Mouse (Mus musculus): ENCODE data around the gene Zfp931. TPM values are rescaled to one million over a fixed set of nuclear protein-coding genes. Genes with fewer than 3 reads are reported as not detected.
"Not testable (repeated sequence)": the region's sequence is repeated elsewhere in the genome, so short reads cannot be mapped to it uniquely, and the experiment has no call there.

Gene Zfp931
- total RNA-seq (2015) (14.6 and 15.5 TPM in 2 replicates), total RNA-seq (2017) (14.3 and 16.4 TPM in 2 replicates)

GRCm38 (mm10) chr2:178078166-178078717, at the start of gene Zfp931:
Gene Zfp931, minus strand, starts transcription at chr2:178078476.
- ATAC-seq (replicated peaks; ENCODE audit: poor library complexity): peak; percentile 55; the same call in 1 of the 2 replicates

DNA sequence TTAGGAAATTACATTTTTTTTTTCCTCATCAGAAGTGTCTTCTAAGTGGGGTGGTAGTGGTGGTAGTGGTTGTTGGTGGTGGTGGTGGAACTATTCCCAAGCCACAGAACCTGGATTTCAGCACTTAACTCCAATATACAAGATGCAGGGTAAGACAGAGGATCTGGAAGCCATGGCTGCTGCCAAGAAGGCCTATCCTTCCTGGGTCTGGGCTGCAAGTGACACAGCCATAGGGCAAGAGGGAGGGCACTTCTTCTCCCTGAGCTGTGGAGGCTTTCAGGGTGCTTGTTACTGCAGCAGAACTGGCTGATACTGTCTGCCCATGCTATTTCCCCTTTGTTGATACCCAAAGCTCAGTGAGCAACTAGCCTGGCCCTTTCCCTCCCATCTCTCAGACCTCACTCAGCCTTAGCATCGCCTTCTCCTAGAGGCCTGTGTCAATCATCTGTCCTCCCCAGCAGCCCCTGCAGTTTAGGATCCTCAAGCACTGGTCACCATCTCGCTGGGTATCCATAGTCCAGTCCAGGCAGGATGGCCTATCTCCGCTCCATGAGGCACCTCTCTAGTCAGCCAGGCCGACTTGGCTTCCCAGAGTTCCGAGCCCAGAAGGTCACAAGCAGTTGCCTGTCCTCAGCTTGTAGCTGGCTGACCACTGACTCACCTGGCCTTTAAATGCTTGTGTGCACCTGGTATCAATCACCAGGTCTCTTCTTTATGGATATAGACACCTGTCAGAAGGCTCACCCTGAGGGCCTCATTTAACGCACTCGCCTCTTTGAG, 48.0 kb upstream of the Zfp931 start:
- ATAC-seq (replicated peaks; ENCODE audit: poor library complexity): no peak

DNA sequence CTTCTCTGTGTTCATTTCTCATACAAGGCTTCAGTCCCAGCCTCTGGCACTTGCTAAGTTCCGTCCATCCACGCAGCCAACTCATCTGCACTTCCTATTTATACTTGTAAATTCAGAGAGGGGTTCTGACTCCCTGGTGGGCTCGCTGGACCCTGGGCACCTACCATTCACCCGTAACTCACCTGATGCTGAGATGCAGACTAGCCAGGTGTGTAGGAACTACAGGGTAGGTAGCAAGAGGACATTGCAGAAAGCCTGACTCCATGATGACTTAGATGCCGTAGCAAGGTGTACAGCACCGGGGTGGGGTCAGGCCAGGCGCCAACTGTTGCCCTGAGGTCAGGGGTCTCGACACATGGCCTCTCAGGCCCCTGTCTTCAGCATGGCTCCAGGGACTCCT, 47.2 kb upstream of the Zfp931 start:
- no peak for ATAC-seq (replicated peaks; ENCODE audit: poor library complexity)

DNA sequence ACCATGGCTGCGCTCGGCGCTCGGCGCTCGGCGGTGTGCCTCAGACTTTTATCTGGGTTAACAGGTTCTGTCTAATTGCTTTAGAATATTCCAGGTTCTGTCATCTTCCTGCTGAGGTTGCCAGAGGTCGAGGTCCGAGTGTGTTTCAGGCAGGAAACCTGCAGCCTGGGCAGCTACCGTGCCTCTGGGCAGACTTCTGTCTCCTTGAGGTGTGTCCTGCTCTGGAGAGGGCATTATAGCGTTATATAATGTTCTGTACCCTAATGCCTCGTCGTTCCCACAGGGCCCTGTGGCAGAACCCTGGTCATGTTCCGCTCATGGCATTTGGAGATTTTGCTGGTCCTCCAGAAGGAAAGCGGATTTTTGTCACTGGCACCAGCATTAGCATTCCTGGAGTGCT, 45.2 kb upstream of the Zfp931 start:
- no peak for ATAC-seq (replicated peaks; ENCODE audit: poor library complexity)

DNA sequence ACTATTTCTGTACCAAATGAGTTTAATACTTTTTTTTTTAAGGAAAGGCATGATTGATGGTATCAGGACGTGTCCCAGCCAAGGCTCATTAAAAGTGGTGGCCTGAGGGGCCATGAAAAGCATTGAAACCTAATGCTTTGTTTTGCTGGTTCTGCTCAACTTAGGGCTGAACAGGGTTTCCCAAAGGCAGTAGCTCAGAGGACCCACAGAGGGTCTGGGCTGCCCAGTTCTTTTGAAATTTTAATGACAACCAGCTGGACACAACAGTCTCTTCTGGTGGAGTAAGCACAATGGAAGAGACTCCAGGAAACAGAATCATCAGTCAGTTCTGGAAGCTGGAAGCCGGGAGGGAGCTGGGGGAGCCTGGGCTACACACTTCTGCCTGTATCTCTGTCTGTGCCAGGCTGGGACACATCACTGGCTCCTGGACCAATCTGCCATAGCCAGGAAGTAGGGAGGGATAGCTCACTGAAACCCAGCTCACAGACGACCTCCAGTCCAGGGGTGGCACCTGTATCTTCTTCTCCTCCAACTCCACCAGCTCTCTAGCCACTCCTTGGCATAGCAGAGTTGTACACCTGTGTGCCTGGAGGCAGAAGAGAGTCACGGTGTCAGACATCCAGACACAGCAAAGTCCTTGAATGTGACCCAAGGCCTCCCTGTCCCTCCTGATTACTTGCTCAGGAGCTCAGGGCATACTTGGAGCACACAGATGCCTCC, 43.8 kb upstream of the Zfp931 start:
- ATAC-seq (replicated peaks; ENCODE audit: poor library complexity): no peak

DNA sequence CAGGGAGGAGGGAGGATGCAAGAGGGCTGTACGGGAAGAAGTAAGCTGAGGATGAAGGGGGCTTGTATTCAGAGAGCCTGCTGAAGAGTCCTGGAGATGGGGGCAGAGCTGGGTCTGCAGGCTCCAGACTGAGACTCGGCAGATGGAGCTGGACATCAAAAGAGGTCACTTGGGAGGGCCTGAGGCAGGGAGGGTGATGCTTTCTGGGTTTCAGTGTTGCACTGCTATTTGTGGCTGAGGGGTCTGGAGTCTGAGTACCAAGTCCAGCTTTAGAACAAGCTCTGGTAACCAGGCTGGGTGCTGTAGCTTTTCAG, 43.1 kb upstream of the Zfp931 start:
- ATAC-seq (replicated peaks; ENCODE audit: poor library complexity): no peak

- ATAC-seq (replicated peaks; ENCODE audit: poor library complexity): no peak
Measured at GRCm38 (mm10) chr2:178120651-178121374, 42.5 kb upstream of the Zfp931 start.

DNA sequence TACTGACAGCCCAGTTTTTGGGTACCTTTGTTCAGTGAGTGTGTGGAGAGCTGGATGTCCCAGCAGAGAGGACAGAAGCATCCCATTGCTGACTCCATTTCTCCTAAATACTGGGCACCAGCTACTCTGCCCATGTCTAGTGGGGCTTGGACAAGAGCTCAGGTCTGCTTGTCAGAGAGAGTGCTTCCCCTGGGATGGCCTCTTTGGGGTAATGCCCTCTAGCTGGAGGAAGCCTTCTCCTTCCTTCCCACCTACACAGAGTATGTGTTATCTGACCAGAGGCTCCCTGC, 42.0 kb upstream of the Zfp931 start:
- ATAC-seq (replicated peaks; ENCODE audit: poor library complexity): no peak

DNA sequence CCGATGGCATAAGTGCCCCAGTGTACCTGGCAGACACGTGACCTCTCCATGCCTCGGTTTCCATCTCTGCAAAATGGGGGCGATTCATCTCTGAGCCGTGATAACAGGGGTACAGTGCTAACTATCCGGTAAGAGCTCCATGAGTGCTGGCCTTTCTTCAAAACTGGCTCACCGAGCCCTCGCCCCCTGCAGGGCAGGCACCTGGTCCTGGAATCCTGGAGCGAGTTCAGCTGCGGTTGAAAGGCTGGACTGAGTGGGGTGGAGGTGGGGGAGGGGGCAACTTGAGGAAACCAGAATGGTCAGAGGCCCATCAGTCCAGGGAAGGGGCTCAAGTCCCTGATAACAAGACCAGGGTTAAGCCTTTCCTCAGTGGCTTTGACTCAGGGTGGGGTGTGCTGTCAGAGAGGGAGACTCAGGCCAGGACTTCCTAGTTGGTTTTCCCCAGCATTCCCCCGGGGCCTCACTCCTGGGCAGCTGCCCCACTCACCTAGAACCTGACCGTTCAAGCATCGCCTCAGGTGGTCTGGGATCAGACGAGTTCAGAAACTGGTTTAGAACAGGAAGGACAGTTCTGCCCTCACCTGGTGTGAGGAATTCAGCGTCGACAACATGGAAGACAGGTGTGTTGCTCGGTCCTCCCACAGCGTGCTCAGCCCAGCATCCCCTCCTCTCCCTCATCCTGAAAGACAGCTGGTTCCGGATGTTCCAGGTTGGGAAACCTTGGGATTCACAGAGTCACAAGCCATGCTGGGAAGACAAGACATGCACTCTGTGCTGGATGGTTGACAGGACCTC, 41.5 kb upstream of the Zfp931 start:
- ATAC-seq (replicated peaks; ENCODE audit: poor library complexity): no peak

GRCm38 (mm10) chr2:178118801-178119560, 40.7 kb upstream of the Zfp931 start, which contains the start of gene Phactr3:
Gene Phactr3, plus strand, starts transcription at chr2:178118975.
- ATAC-seq (replicated peaks; ENCODE audit: poor library complexity): no peak

DNA sequence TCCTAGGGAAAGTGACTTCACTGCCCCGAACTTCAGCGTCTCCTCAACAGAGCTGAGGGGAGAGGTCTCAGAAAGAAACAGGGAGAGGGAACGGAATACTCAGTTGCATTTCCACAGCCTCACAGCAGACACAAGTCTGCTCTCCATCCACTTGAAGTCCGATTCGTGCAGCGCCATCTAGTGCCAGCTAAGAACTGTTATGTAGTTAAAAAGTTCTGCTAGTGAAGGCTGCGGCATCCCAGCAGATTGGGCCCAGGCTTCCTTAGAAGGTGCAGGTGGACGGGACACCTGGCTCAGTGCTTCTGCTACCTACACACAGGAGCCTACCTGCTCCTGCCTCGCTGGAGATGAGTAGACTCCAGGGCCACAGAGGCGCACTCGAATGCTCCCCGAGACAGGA, 39.7 kb upstream of the Zfp931 start:
- ATAC-seq (replicated peaks; ENCODE audit: poor library complexity): peak; percentile 64

GRCm38 (mm10) chr2:178101957-178102356, 23.7 kb upstream of the Zfp931 start:
- peak; percentile 79 for ATAC-seq (replicated peaks; ENCODE audit: poor library complexity)

- ATAC-seq (replicated peaks; ENCODE audit: poor library complexity): peak; percentile 94
Measured at GRCm38 (mm10) chr2:178098021-178098420, 19.7 kb upstream of the Zfp931 start.

DNA sequence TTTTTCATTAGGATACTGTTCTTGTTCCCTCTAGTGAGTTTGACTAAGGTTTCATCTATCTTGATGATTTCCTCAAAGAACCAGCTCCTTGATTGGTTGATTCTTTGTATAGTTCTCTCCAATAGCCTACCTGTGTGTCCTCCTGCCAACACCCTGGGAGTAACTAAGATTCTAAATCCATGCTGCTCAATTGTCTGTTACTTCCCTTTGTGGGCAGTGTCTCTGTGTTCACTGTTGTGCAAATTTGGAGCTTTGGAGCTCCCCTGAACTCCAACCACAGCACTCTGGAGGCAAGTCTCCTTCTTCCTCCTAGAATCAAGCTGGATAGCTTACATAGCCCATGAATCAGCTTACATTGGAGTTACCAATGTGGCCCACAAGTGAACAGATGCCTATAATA, 11.3 kb upstream of the Zfp931 start:
- ATAC-seq (replicated peaks; ENCODE audit: poor library complexity): no peak

- peak; percentile 95 for ATAC-seq (replicated peaks; ENCODE audit: poor library complexity)
Measured at GRCm38 (mm10) chr2:178058195-178058594, 20.1 kb downstream of the Zfp931 start.

DNA sequence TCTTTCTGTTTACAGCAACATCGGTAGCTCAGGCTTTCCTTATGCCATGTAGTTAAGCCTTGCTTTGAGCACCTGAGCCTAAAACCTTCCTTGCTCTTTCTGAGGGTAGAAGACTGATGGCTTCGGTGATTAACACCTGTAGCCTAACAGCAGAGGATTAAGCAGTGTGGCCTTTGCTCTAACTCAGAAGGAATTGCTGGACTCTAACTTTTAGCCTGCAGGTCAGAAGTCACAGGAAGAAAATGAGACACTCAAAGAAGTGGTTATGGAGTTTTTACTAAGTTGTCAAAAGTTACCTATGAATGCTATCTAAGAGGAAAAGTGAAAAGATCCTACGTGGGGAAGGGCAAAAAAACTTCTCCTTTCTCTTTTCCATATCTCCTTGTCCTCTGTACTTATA, 50.7 kb downstream of the Zfp931 start:
- ATAC-seq (replicated peaks; ENCODE audit: poor library complexity): not testable (repeated sequence)

DNA sequence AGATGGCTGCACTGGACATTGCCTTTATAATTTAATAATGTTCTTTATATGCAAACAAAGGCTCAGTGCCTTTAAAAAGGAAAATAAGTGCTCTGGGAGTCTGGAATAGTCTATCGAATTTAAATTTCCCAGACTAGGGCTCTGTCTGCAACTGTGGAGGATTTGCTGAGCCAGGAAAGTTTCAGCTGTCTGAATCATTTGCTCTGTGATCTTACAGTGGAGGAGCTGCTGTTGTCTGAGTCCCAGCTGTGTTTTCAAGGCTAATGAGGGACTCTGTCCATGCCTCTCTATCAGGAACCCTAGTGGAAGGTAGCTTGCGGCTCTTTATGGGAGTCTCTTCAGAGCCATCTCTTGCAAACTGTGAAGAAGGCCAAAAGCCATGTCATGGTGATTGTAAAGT, 54.4 kb downstream of the Zfp931 start:
- ATAC-seq (replicated peaks; ENCODE audit: poor library complexity): not testable (repeated sequence)

DNA sequence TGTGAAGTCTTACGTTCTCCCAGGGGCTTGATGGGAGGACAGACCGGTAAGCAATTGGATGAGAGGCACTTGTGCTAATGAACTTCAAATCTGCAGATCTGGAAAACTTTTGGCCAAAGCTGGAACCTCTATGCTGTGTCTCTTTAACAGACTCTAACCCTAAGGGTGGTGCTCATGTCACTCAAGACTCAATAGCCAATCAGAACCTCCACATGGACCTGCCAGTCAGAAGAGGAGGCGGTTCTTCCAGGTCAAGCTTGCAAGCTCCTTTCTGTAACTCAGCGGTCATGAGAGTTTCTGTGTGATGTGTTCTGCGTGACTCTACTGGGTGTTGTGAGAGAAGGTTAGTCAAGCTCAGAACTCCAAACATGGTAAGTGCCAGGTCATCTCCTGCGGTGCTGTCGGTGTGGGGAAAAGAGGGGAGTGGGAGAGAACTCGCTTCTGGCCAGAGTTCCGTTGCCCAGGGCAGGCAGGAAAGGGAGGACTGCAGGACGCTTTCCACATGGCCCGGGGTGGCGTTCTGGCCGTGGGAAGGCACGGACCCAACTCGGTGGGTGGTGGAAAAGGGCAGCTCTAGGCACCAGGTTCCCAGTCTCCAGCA, 55.2 kb downstream of the Zfp931 start, which contains the start of gene Zfp971:
Gene Zfp971, plus strand, starts transcription at position 274 of the 601 bp plus-strand sequence.
- peak; percentile 60 for ATAC-seq (replicated peaks; ENCODE audit: poor library complexity)

DNA sequence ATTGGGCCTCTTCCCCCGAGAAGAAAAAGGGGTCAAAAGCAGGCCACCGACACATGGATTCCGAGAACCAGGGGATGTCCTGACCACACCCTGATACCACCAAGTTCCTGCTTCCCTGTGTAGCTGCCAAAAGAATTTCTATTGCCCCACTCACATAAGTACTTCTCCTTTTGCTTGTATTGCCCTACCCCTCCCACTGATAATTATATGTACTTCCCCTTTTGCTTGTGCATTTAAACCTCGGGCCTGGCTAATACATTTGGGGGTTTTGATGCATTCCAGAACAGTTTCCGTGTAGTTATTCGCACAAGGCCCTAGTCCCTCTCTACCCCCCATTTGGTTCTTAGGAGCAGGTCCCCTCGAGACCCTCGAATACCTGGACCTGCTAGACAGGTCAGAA, 57.5 kb downstream of the Zfp931 start:
- peak; percentile 81 for ATAC-seq (replicated peaks; ENCODE audit: poor library complexity)

Data from megakaryocyte progenitor cell, adult 5-6 weeks (primary cell).